Mouse (Mus musculus) G1E (cell line): ENCODE measurements at regions not wholly inside any gene's neighbourhood (a gene's known extent, or its start where the extent isn't known, plus 50 kb on each side); places are given as distances from the start of the nearest gene placed in this dataset.

Experiments used
- ATAC-seq: 2 replicates; pipeline ENCODE4 v1.8.0; 2016; ENCODE audit warnings: mild to moderate bottlenecking; ENCODE audit not compliant: insufficient number of reproducible peaks, poor library complexity, low FRiP score, severe bottlenecking; ENCODE audit errors: extremely low read depth
- DNase-seq: peaks from one replicate; pipeline ENCODE4 v3.0.0; 2012; ENCODE audit warnings: low spot score
- H3K27me3 ChIP-seq: 2 replicates; pipeline ENCODE4 v1.6.1; 2012; ENCODE audit warnings: mild to moderate bottlenecking, low read length, inconsistent platforms; ENCODE audit not compliant: insufficient read depth
- H3K36me3 ChIP-seq: replicated peaks from 2 replicates; pipeline ENCODE3; 2012; ENCODE audit warnings: mild to moderate bottlenecking, inconsistent platforms
- H3K4me1 ChIP-seq: 2 replicates; pipeline ENCODE4 v1.6.1; 2012; ENCODE audit warnings: low read depth, low read length, inconsistent platforms, mixed read lengths; ENCODE audit not compliant: insufficient read depth
- H3K4me3 ChIP-seq: 2 replicates; pipeline ENCODE4 v1.5.1; 2012; ENCODE audit warnings: low read depth, mild to moderate bottlenecking, inconsistent platforms, low read length, moderate library complexity, mixed read lengths
- H3K9me3 ChIP-seq: replicated peaks from 2 replicates; pipeline ENCODE4 v1.6.1; 2012; ENCODE audit warnings: inconsistent platforms
- CTCF ChIP-seq: IDR thresholded peaks from 2 replicates; pipeline ENCODE4 v1.5.1; 2012; ENCODE audit warnings: low read depth, low read length, inconsistent platforms, mixed read lengths
- GATA1 ChIP-seq: IDR thresholded peaks from 2 replicates; pipeline ENCODE4 v1.6.1; 2012; ENCODE audit warnings: borderline replicate concordance, low read length, inconsistent platforms, mixed read lengths
- GATA2 ChIP-seq: IDR thresholded peaks from 2 replicates; pipeline ENCODE4 v1.6.1; 2012; ENCODE audit warnings: low read depth, low read length, inconsistent platforms, borderline replicate concordance
- POLR2AphosphoS5 ChIP-seq: IDR thresholded peaks from 2 replicates; pipeline ENCODE4 v1.6.1; 2012; ENCODE audit warnings: low read depth, low read length, inconsistent platforms; ENCODE audit not compliant: insufficient replicate concordance
- TAL1 ChIP-seq: conservative IDR thresholded peaks from 2 replicates; pipeline ENCODE4 v1.6.1; 2012; ENCODE audit warnings: low read depth, low read length, inconsistent platforms, mixed read lengths

GRCm38 (mm10) chr13:16543771-16544170 is 532.1 kb downstream of the Inhba start:
- H3K4me1 ChIP-seq, result no peaks in the 10 kb centered on the region
- no peak overlapping the region for H3K4me3 ChIP-seq
- no peaks in the 10 kb centered on the region for H3K27me3 ChIP-seq
- TF ChIP-seq GATA1 (no peak), GATA2 (no peak), CTCF (no peak), POLR2AphosphoS5 (no peak), TAL1 (no peak)
- no peaks in the 10 kb centered on the region for H3K36me3 ChIP-seq
- ATAC-seq (no peak), DNase-seq (no peak)
- no peaks in the 10 kb centered on the region for H3K9me3 ChIP-seq

GRCm38 (mm10) chr13:16550060-16550459 is 538.4 kb downstream of the Inhba start:
- no peaks in the 10 kb centered on the region for H3K36me3 ChIP-seq
- no peak for ATAC-seq
- TF ChIP-seq CTCF (no peak), GATA2 (no peak), TAL1 (no peak), POLR2AphosphoS5 (no peak), GATA1 (no peak)

DNA sequence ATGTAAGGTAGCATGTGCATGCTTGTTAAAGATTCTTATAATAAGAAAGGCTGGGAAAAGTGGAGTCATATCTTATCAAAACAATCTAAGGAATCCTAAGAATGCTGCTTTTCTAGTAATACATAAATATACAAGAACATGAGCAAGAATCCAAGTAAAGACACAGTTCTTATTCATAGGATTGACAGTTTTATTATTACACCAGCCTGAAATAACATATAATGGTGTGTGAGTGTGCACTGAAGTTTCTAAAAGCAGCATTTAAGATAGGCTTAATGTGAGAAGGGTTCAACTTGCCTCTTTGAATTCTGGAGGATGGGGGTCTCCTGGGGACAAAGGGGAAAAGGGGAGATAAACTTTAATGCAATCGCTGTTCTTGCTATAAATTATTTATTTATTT is 553.3 kb downstream of the Inhba start:
- no peak overlapping the region for H3K4me3 ChIP-seq
- H3K9me3 ChIP-seq, result no peaks in the 10 kb centered on the region
- H3K27me3 ChIP-seq, result no peaks in the 10 kb centered on the region
- no peak for DNase-seq
- no peaks in the 10 kb centered on the region for H3K4me1 ChIP-seq
- no peak for TF ChIP-seq POLR2AphosphoS5
- no peak for TF ChIP-seq GATA1
- TF ChIP-seq TAL1, result no peak
- TF ChIP-seq GATA2, result no peak
- H3K36me3 ChIP-seq, result no peaks in the 10 kb centered on the region
- no peak for ATAC-seq

More at GRCm38 (mm10) chr13:16550060-16550459, 538.4 kb downstream of the Inhba start:
- DNase-seq, result no peak
- no peaks in the 10 kb centered on the region for H3K9me3 ChIP-seq
- no peak overlapping the region for H3K4me3 ChIP-seq
- no peaks in the 10 kb centered on the region for H3K4me1 ChIP-seq
- no peaks in the 10 kb centered on the region for H3K27me3 ChIP-seq

- H3K27me3 ChIP-seq, result no peaks in the 10 kb centered on the region
- no peaks in the 10 kb centered on the region for H3K9me3 ChIP-seq
- no peak overlapping the region for H3K4me3 ChIP-seq
- H3K4me1 ChIP-seq, result no peaks in the 10 kb centered on the region
- DNase-seq (no peak), ATAC-seq (no peak)
- no peak for TF ChIP-seq TAL1
- no peak for TF ChIP-seq GATA1
- TF ChIP-seq CTCF, result no peak
- TF ChIP-seq GATA2, result no peak
- no peak for TF ChIP-seq POLR2AphosphoS5
- no peaks in the 10 kb centered on the region for H3K36me3 ChIP-seq
Observed at GRCm38 (mm10) chr13:16574069-16574468, 562.4 kb downstream of the Inhba start.

DNA sequence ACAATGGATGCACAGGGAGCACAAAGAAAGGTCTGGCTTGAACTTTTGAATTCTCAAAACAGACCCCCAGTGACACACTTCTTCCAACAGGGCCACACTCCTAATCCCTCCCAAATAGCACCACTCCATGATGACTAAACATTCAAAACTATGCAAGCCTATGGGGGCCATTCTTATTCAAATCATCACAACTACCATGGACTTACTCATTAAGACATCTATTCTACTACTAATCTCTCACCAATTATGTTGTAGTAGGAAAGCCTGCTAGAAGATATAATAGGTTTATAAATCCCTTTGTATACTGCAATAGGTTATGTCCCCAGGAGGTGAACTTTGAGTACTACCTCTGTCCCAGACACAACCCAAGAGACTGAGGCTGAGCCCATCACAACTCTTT is 574.6 kb downstream of the Inhba start:
- no peaks in the 10 kb centered on the region for H3K36me3 ChIP-seq
- no peak for TF ChIP-seq GATA2
- no peak for TF ChIP-seq TAL1
- no peak for TF ChIP-seq CTCF
- TF ChIP-seq GATA1, result no peak
- TF ChIP-seq POLR2AphosphoS5, result no peak
- no peaks in the 10 kb centered on the region for H3K4me1 ChIP-seq
- ATAC-seq (no peak), DNase-seq (no peak)
- H3K9me3 ChIP-seq, result no peaks in the 10 kb centered on the region
- no peaks in the 10 kb centered on the region for H3K27me3 ChIP-seq
- no peak overlapping the region for H3K4me3 ChIP-seq

DNA sequence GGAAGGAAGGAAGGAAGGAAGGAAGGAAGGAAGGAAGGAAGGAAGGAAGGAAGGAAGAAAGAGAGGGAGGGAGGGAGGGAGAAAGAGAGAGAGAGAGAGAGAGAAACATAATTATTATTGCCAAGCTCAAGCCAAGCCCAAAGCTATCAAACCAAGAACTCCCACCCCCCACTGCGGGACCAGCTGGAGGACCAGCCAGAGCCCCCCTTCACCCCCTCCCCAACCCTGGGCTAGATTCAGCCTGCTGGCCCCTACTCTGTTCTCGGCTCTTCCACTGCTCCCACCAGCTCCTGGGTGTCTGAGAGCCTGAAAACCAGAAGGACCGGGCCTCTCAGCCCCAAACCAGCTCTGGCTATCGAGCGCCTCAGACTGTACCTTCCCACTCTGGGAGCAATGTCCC is 608.1 kb downstream of the Inhba start:
- Histone ChIP-seq H3K4me1 (no peaks in the 10 kb centered on the region), H3K4me3 (no peak overlapping the region), H3K27me3 (peaks cover 3% of the 10 kb centered on the region; the same call in 1 of the 2 replicates), H3K36me3 (no peaks in the 10 kb centered on the region), H3K9me3 (no peaks in the 10 kb centered on the region)
- no peak for TF ChIP-seq GATA2
- TF ChIP-seq GATA1, result no peak
- no peak for TF ChIP-seq CTCF
- no peak for TF ChIP-seq POLR2AphosphoS5
- DNase-seq (no peak), ATAC-seq (no peak)

- ATAC-seq, result no peak
- no peak for TF ChIP-seq TAL1
- no peak for TF ChIP-seq POLR2AphosphoS5
- no peak for TF ChIP-seq GATA2
- TF ChIP-seq CTCF, result no peak
- TF ChIP-seq GATA1, result no peak
- no peak for DNase-seq
- no peaks in the 10 kb centered on the region for H3K4me1 ChIP-seq
- H3K36me3 ChIP-seq, result no peaks in the 10 kb centered on the region
- H3K27me3 ChIP-seq, result no peaks in the 10 kb centered on the region
- H3K9me3 ChIP-seq, result no peaks in the 10 kb centered on the region
- H3K4me3 ChIP-seq, result no peak overlapping the region
Observed at GRCm38 (mm10) chr13:16626584-16626983, 614.9 kb downstream of the Inhba start.
